Mouse (Mus musculus): ENCODE results near the gene Kat6b. TPM values are rescaled to one million over a fixed set of nuclear protein-coding genes. Genes with fewer than 3 reads are reported as not detected.

Gene Kat6b
- polyA plus RNA-seq, 1 experiment from 2014 or later = 23.7 TPM

DNA sequence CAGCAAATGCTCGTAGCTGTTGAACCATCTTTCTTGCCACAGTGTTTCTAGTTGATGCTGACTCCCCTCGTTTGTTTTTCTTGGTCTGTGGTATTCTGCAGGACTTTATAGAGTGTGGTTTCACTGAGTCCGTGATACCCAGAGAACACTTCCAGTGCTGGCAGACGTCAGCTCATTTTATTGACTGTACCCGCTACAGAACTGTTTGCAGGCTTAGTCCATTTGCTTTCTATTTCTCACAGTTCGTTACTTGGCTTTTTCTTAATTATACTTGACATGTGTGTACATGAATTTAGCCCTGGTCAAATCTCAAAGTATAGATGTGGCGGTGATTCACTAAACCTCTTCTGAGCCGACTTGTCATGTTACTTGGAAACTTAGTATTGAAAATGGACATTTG is 95.6 kb downstream of the Kat6b start:
- Histone ChIP-seq H3K27ac (no peak overlapping the region), H3K4me3 (no peak overlapping the region), H3K36me3 (replicated peaks) (no peaks in the 10 kb centered on the region), H3K4me1 (peaks cover 12% of the 10 kb centered on the region), H3K4me2 (no peak overlapping the region), H3K27me3 (replicated peaks) (no peaks in the 10 kb centered on the region), H3K9me3 (no peaks in the 10 kb centered on the region), H3K9ac (no peak overlapping the region)
- WGBS = 78% methylated on average over 8 of the region's 8 CpGs
- ATAC-seq (replicated peaks) = no peak

DNA sequence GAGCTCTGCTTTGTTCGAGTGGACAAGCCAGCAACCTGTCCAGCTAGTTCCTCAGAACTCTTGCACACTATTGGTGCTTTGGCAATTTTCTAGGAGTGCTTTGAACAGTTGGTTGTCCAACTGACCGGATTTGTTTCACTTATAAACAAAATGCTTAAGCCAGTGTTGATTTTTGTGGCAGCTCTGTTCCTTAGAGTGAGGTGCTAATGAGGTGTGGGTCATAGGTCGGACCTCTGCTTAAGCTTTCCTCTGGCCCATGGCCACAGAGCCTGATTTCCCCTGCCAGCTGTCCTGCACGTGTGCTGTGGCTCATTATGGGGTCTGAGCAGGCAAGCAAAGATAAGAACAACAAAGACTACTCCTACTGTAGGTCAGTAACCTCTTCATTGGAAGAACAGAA is 100.0 kb downstream of the Kat6b start:
- Histone ChIP-seq H3K27ac (no peak overlapping the region), H3K4me1 (peaks cover 49% of the 10 kb centered on the region)
- WGBS = 14% methylated on average over 4 of the region's 4 CpGs

DNA sequence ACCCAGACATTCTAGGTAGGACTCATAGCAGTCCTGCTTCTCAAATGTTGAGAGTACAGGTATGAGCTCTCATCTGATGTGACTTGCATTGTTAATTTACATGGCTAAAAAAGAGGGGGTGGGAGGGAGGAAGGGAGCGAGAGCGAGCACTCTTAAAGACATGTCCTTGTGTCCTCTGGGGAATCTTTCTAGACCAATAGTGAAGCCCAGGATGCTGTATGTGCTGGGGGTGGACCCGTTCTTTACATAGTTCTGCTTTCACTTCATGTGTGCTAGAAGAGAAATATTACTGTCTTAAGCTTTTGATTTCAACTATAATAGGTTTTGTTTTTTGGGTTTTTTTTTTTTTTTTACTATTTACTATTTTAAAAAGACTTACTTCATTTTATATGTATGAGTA is 101.1 kb downstream of the Kat6b start:
- H3K9ac ChIP-seq = no peak overlapping the region
- WGBS = 80% methylated on average over 3 of the region's 3 CpGs
- H3K4me2 ChIP-seq = no peak overlapping the region
- no peaks in the 10 kb centered on the region for H3K27me3 ChIP-seq (replicated peaks)
- no peak for ATAC-seq (replicated peaks)
- H3K9me3 ChIP-seq = no peaks in the 10 kb centered on the region
- H3K27ac ChIP-seq = no peak overlapping the region
- no peak overlapping the region for H3K4me3 ChIP-seq
- H3K4me1 ChIP-seq = peaks cover 60% of the 10 kb centered on the region
- no peaks in the 10 kb centered on the region for H3K36me3 ChIP-seq (replicated peaks)

More for the DNA sequence above, 100.0 kb downstream of the Kat6b start:
- no peaks in the 10 kb centered on the region for H3K9me3 ChIP-seq
- no peaks in the 10 kb centered on the region for H3K27me3 ChIP-seq (replicated peaks)
- H3K4me3 ChIP-seq = no peak overlapping the region
- no peak overlapping the region for H3K9ac ChIP-seq
- H3K4me2 ChIP-seq = no peak overlapping the region
- ATAC-seq (replicated peaks) = no peak
- H3K36me3 ChIP-seq (replicated peaks) = no peaks in the 10 kb centered on the region

DNA sequence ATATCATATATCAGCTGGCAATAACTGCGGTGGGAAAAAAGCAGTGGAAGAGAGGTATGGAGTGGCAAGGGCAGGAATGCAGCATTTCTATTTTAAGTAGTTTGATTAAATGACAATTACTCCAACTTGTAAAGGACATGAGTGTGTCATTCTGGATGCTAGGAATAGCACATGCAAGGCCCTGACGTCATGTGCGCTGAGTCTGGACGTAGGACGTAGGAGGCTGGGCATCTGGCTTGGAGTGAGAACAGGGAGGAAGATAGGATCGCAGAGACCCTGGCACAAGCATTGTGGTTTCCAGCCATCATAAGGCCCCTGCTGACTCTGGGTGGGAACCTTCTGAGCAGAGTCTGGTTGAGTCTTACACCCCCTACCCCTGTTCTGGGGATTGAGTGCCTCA is 101.8 kb downstream of the Kat6b start:
- Histone ChIP-seq H3K4me2 (no peak overlapping the region), H3K9ac (no peak overlapping the region), H3K9me3 (no peaks in the 10 kb centered on the region), H3K27me3 (replicated peaks) (no peaks in the 10 kb centered on the region), H3K4me3 (no peak overlapping the region), H3K4me1 (peaks cover 61% of the 10 kb centered on the region), H3K27ac (peak overlapping the region; percentile 12; the same call in 1 of the 2 replicates), H3K36me3 (replicated peaks) (no peaks in the 10 kb centered on the region)
- 0 out of 2 replicates have a peak, but pooled peaks have one; percentile 27 for ATAC-seq (replicated peaks)
- WGBS = 57% methylated on average over 6 of the region's 6 CpGs

DNA sequence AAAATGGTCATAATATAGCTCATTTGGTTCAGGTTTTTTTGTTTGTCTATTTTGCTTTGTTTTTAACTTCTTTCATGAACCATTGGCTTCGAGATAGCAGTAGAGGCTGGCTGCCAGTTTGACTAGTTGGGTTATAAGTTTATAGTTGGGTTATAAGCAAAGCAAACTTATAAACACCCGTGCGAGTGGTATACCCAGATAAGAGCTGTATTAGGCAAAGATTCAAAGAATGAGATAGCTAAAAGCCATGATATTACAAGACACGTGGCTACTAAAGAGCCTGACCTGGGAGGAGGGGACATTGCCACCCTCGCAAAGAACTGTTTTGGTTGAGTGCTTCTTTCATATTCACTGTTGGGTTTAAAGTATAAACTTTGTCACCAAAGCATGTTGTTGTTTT is 102.6 kb downstream of the Kat6b start:
- Histone ChIP-seq H3K4me3 (no peak overlapping the region), H3K9me3 (no peaks in the 10 kb centered on the region), H3K9ac (no peak overlapping the region), H3K36me3 (replicated peaks) (no peaks in the 10 kb centered on the region), H3K4me2 (no peak overlapping the region), H3K27ac (no peak overlapping the region), H3K4me1 (peaks cover 58% of the 10 kb centered on the region), H3K27me3 (replicated peaks) (no peaks in the 10 kb centered on the region)
- ATAC-seq (replicated peaks) = no peak
- WGBS = 71% methylated on average over 5 of the region's 5 CpGs

DNA sequence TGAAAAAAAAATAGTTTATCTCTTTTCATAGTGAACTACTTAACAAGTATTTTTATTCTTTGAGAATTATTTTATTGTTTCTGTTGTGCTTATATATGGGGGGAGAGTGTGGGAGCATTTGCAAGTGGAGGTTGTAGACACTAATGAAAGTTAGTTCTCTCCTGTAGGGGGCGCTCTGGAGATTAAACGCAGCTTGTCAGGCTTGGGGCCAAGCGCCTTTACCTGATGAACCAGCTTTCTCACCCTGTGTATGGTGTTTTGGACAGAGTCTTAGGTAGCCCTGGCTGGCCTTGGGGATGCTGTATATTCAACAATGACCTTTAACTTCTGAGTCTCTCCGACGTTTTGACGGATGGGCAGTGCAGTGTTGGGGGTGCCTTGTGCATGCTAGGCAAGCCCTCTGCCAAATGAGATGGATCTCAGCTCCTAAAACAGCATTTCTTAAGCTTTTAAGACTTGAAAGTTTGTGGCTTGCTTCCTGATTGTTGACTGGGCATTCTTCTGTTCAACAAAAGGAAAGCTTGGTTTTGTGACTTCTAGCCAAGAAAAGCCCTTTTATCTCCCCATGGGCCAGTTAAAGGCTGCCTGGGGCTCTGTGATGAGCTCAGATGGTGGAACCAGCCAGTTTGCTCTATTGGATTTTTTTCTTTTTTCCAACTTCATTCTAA is 103.4 kb downstream of the Kat6b start:
- no peaks in the 10 kb centered on the region for H3K9me3 ChIP-seq
- no peak overlapping the region for H3K9ac ChIP-seq
- no peak overlapping the region for H3K4me3 ChIP-seq
- H3K36me3 ChIP-seq (replicated peaks) = no peaks in the 10 kb centered on the region
- H3K27me3 ChIP-seq (replicated peaks) = no peaks in the 10 kb centered on the region
- H3K4me1 ChIP-seq = peaks cover 57% of the 10 kb centered on the region
- no peak for ATAC-seq (replicated peaks)
- H3K4me2 ChIP-seq = no peak overlapping the region
- WGBS = 3% methylated on average over 6 of the region's 6 CpGs
- H3K27ac ChIP-seq = no peak overlapping the region

DNA sequence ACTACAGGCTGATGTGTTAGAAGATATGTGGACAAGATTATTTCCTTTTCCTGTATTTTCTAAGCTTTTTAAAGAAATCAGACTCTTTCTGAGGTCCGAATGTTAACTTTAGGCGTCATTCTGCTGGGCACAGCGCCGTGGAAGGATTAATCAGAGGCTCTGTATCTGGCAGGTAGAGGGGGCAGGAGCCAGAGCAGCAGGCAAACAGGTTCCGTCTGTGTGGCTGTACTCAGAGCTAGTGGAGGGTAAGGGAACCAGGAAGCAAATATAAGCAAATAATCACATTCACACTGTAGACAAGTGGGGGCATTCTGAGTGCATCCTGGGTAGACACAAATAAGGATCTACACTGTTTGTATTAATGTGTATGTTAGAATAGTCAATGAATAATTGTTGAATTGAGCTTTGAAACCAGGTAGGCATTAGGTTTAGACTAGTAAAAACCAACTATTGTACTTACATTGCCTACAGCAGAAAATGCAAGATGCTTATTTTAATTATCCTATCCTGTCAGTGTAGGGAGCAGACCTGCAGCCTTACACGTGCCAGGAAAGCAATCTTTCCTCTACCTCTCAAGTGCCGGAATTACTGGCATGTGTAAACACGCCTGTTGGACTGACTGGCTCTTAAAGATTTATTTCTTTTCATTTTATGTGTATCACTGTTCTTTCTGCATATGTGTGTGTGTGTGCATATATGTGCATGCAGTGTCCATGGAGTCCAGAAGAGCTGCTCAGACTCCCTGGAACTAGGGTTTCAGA is 104.4 kb downstream of the Kat6b start:
- no peak overlapping the region for H3K4me3 ChIP-seq
- peaks cover 57% of the 10 kb centered on the region for H3K4me1 ChIP-seq
- no peaks in the 10 kb centered on the region for H3K9me3 ChIP-seq
- no peak for ATAC-seq (replicated peaks)
- H3K27me3 ChIP-seq (replicated peaks) = no peaks in the 10 kb centered on the region
- H3K4me2 ChIP-seq = no peak overlapping the region
- no peak overlapping the region for H3K27ac ChIP-seq
- 52% methylated on average over 8 of the region's 8 CpGs for WGBS
- no peak overlapping the region for H3K9ac ChIP-seq
- no peaks in the 10 kb centered on the region for H3K36me3 ChIP-seq (replicated peaks)

DNA sequence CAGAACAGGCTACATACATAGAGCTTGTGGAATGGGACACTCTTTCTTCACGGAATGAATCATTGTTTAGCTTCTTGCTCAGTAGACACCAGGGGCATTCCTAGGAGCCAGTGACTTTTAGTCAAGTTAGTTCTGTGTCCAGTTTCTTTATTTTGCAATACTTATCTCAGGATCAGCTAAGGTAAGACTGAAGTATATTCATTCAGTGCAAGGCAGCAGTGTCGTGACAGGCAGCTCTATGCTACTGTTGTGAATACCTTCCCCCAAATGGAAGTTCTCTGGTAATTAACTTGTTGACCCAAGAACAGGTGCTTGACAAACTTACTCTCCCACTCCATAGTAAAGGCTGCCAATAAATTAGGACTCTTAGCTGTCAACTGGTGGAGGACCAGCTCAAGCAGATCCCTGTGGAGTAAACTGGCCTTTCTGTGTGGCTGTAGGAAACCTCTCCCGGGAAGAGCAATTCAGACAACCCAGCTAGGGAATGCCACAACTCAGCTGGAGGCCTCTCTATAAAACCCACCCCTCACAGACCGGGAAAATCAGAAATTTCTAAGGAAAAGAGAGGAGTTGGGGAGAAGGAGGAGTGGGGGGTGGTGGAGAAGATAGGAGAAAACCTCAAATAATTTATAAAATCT is 105.4 kb downstream of the Kat6b start:
- Histone ChIP-seq H3K4me2 (no peak overlapping the region), H3K4me1 (peaks cover 54% of the 10 kb centered on the region), H3K9ac (no peak overlapping the region), H3K4me3 (no peak overlapping the region), H3K27ac (no peak overlapping the region), H3K9me3 (no peaks in the 10 kb centered on the region), H3K27me3 (replicated peaks) (no peaks in the 10 kb centered on the region), H3K36me3 (replicated peaks) (no peaks in the 10 kb centered on the region)
- 18% methylated on average over 4 of the region's 4 CpGs for WGBS
- ATAC-seq (replicated peaks) = no peak

DNA sequence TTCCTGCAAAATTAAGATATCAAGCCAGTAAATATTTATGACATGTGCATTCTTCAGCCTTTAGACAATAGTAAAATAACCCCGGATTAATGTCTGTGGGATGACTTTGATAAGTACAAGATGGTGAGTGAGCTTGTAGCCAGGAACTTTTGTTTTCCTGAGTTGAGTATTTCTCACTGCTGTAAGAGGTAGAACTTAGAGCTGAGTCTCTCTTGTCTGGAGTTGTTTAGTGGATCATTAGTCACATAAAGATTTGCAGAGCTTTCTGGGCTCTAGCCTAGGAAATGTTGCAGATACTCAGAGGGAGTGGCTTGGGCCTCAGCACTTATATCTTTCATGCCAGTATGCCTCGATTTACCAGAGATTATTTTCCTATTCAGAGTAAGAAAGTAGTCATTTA is 106.7 kb downstream of the Kat6b start:
- WGBS = 78% methylated on average over 2 of the region's 2 CpGs
- no peak for ATAC-seq (replicated peaks)
- no peak overlapping the region for H3K4me3 ChIP-seq
- H3K4me1 ChIP-seq = peaks cover 47% of the 10 kb centered on the region
- H3K36me3 ChIP-seq (replicated peaks) = no peaks in the 10 kb centered on the region
- no peaks in the 10 kb centered on the region for H3K27me3 ChIP-seq (replicated peaks)
- no peaks in the 10 kb centered on the region for H3K9me3 ChIP-seq
- no peak overlapping the region for H3K27ac ChIP-seq
- no peak overlapping the region for H3K9ac ChIP-seq
- H3K4me2 ChIP-seq = no peak overlapping the region

DNA sequence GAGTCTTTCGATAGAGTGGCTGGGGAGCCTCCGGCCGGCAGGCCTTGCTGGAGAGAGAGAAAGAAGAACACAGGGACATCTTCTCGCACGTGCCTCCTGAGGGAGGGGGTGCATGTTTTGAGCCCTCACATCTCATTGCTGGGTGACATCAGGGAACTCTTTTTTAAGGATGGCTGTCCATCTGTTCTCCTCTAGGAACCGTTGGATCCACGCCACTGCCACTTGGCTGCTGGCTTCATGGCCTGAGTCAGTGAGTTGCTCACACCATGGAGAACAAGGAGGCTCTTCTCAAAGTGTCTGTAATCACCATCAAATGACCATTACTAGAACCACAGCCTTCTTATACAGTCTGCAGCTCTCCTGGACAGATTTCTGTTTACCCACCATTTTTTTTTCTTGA is 108.4 kb downstream of the Kat6b start:
- Histone ChIP-seq H3K4me3 (no peak overlapping the region), H3K27me3 (replicated peaks) (no peaks in the 10 kb centered on the region), H3K4me1 (peaks cover 31% of the 10 kb centered on the region), H3K9me3 (no peaks in the 10 kb centered on the region), H3K4me2 (no peak overlapping the region), H3K9ac (no peak overlapping the region), H3K36me3 (replicated peaks) (no peaks in the 10 kb centered on the region), H3K27ac (no peak overlapping the region)
- ATAC-seq (replicated peaks) = no peak
- WGBS = 81% methylated on average over 7 of the region's 7 CpGs

DNA sequence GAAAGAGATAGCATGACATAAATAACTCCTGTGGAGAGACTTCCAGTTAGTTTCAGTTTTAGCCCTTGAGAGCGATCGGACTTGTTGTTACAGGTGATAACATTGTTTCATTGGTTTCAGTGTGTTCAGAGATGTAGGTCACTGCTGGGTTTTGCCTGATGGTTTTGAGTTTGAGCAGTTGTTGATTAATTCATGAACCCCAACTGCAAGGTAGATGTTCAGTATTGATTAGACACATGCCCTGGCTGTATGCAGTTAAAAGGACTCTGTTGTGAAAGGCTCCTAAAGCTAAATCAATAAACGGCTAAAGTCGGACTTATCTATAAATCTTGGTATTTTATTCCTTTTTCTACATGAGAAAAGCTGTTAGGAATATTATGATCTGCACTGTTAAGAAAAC is 109.0 kb downstream of the Kat6b start:
- ATAC-seq (replicated peaks) = no peak
- 82% methylated on average over 4 of the region's 4 CpGs for WGBS
- Histone ChIP-seq H3K36me3 (replicated peaks) (no peaks in the 10 kb centered on the region), H3K4me3 (no peak overlapping the region), H3K4me1 (peaks cover 25% of the 10 kb centered on the region), H3K9ac (no peak overlapping the region), H3K27ac (no peak overlapping the region), H3K4me2 (no peak overlapping the region), H3K9me3 (no peaks in the 10 kb centered on the region), H3K27me3 (replicated peaks) (no peaks in the 10 kb centered on the region)

DNA sequence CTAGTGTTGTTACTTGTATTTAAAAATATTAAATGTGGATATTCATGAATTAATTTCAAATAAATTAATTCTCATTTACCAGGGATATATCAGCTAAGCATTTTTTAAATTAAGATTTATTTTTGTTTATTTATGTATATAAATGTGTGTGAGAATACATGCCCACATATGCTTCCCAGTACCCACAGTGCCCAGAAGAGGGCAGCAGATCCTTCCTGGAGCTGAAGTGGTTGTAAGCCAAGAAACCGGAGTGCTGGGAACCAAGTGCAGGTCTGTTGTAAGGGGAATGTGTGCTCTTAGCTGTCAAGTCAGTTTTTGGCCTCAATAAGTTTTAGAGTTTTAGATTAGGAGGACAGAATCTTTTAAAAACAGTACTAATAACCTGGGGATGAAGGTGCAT is 110.9 kb downstream of the Kat6b start:
- Histone ChIP-seq H3K4me1 (peaks cover 6% of the 10 kb centered on the region; the same call in 1 of the 2 replicates), H3K9me3 (no peaks in the 10 kb centered on the region), H3K36me3 (replicated peaks) (no peaks in the 10 kb centered on the region), H3K27me3 (replicated peaks) (no peaks in the 10 kb centered on the region), H3K9ac (no peak overlapping the region), H3K27ac (no peak overlapping the region), H3K4me3 (no peak overlapping the region), H3K4me2 (no peak overlapping the region)
- WGBS = 98% methylated on average over 1 of the region's 1 CpGs
- no peak for ATAC-seq (replicated peaks)
